Mouse (Mus musculus): ENCODE measurements around the gene Mrgpra6. TPM values are rescaled to one million over a fixed set of nuclear protein-coding genes. Genes with fewer than 3 reads are reported as not detected.

Gene Mrgpra6
- polyA plus RNA-seq, 1 experiment from 2014 or later: not detected

DNA sequence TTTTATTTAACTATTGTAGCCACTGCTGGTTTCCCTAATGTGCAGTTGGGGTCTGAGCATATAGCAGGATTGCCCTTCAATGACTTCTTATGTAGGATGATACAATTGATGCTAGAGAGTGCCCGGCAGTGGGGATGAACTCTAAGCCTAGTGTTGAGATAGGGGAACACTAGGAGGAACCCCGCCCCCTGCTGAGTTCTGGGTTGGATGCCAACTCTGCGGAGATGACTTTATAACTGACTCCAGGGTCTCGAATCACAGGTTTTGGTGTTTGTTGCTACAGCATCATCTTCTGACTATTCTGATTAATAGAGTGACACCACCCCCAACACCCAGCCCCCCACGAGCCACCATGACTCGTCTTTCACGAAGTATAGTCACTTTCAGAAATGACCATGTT lies 56.4 kb downstream of the Mrgpra6 start:
- no peak overlapping the region for H3K27ac ChIP-seq
- no peak overlapping the region for H3K9ac ChIP-seq
- H3K27me3 ChIP-seq: 0 out of 2 replicates have a peak, but pooled peaks cover 14% of the 10 kb centered on the region
- no peaks in the 10 kb centered on the region for H3K9me3 ChIP-seq (replicated peaks)
- WGBS: 89% methylated on average over 7 of the region's 7 CpGs
- H3K36me3 ChIP-seq: no peaks in the 10 kb centered on the region
- H3K4me2 ChIP-seq: no peak overlapping the region
- no peaks in the 10 kb centered on the region for H3K4me1 ChIP-seq
- H3K4me3 ChIP-seq (replicated peaks): no peak overlapping the region
- no peak for ATAC-seq (replicated peaks; ENCODE audit: low FRiP score)

GRCm38 (mm10) chr7:47146034-47146812 lies 58.5 kb downstream of the Mrgpra6 start:
- 0 out of 2 replicates have a peak, but pooled peaks cover 3% of the 10 kb centered on the region for H3K27me3 ChIP-seq
- H3K36me3 ChIP-seq: no peaks in the 10 kb centered on the region
- no peak overlapping the region for H3K4me3 ChIP-seq (replicated peaks)
- WGBS: 56% methylated on average over 12 of the region's 12 CpGs
- ATAC-seq (replicated peaks; ENCODE audit: low FRiP score): no peak
- H3K4me2 ChIP-seq: no peak overlapping the region
- no peaks in the 10 kb centered on the region for H3K4me1 ChIP-seq
- H3K9ac ChIP-seq: no peak overlapping the region
- no peak overlapping the region for H3K27ac ChIP-seq
- H3K9me3 ChIP-seq (replicated peaks): no peaks in the 10 kb centered on the region

DNA sequence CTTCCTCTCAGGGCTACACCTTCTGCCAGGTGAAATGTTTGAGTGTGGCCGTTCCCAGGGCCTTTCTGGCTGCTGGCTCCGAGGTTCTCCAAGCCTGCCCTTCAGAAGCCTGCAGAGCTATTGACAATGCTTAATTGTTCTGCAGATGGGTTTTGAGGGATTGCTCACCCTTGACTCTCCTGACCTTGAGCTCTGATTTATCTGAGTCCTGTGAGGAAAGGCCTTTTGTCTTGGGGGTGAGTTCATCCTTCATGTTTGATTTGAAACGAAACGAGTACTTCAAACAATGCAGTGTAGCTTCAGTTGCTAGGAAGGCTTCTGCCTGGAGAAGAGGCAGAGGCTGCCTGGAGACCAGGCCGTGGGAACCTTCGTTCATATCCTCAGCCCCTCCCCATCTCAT lies 60.4 kb downstream of the Mrgpra6 start:
- Histone ChIP-seq H3K4me1 (no peaks in the 10 kb centered on the region), H3K4me2 (no peak overlapping the region), H3K27me3 (no peaks in the 10 kb centered on the region), H3K9ac (no peak overlapping the region), H3K36me3 (no peaks in the 10 kb centered on the region), H3K9me3 (replicated peaks) (no peaks in the 10 kb centered on the region), H3K4me3 (replicated peaks) (no peak overlapping the region), H3K27ac (no peak overlapping the region)
- 42% methylated on average over 6 of the region's 6 CpGs for WGBS
- no peak for ATAC-seq (replicated peaks; ENCODE audit: low FRiP score)

DNA sequence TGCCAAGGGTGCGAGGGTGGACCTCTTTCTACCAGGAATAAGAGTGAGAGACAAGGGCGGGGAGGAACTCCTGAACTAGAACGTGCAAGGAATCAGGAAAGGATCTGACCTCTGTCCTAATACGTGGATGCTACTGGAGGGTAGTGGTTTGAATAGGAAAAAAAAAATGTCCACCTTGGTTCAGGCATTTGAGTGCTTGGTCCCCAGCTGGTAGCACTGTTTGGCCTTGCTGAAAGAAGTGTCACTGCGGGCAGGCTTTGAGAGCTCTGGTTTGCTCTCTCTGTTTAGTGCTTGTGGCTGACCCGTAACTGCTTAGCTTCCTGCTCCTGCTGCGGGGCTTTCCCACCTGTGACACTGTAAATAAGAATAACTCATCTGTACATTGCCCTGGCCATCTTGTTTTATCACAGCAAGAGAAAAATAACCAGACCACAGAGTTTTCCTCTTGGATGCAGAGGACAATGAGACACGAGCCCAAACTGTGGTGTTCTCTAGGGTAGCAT lies 64.8 kb downstream of the Mrgpra6 start:
- H3K4me1 ChIP-seq: no peaks in the 10 kb centered on the region
- no peak for ATAC-seq (replicated peaks; ENCODE audit: low FRiP score)
- H3K4me3 ChIP-seq (replicated peaks): no peak overlapping the region
- H3K9ac ChIP-seq: no peak overlapping the region
- H3K36me3 ChIP-seq: no peaks in the 10 kb centered on the region
- H3K27me3 ChIP-seq: peaks cover 9% of the 10 kb centered on the region
- 76% methylated on average over 8 of the region's 8 CpGs for WGBS
- no peak overlapping the region for H3K27ac ChIP-seq
- H3K9me3 ChIP-seq (replicated peaks): no peaks in the 10 kb centered on the region
- no peak overlapping the region for H3K4me2 ChIP-seq

Other genes with a start within 250 kb of the Mrgpra6 start
- gene Uevld, start 246.4 kb downstream of the Mrgpra6 start, polyA plus RNA-seq (2015; fragmentation: Nextera tagmentation; extraction: Ambion mirVana): 11.7 and 12.4 TPM in 2 replicates
- not detected in 2 replicates for gene Gm9999, start 221.3 kb downstream of the Mrgpra6 start, polyA plus RNA-seq (2015; fragmentation: Nextera tagmentation; extraction: Ambion mirVana)
- 18.8 and 19.4 TPM in 2 replicates for gene Spty2d1, start 196.5 kb downstream of the Mrgpra6 start, polyA plus RNA-seq (2015; fragmentation: Nextera tagmentation; extraction: Ambion mirVana)
- gene Tmem86a, start 154.3 kb downstream of the Mrgpra6 start, polyA plus RNA-seq (2015; fragmentation: Nextera tagmentation; extraction: Ambion mirVana): 28.1 and 30.2 TPM in 2 replicates
- 0.66 and 0.92 TPM in 2 replicates for gene Ptpn5, start 71.2 kb downstream of the Mrgpra6 start, polyA plus RNA-seq (2015; fragmentation: Nextera tagmentation; extraction: Ambion mirVana)
- gene Mrgpra9, start 47.9 kb upstream of the Mrgpra6 start, polyA plus RNA-seq (2015; fragmentation: Nextera tagmentation; extraction: Ambion mirVana): not detected in 2 replicates
- not detected in 2 replicates for gene Mrgpra1, start 149.3 kb upstream of the Mrgpra6 start, polyA plus RNA-seq (2015; fragmentation: Nextera tagmentation; extraction: Ambion mirVana)
- gene Mrgpra2a, start 247.2 kb upstream of the Mrgpra6 start, polyA plus RNA-seq (2015; fragmentation: Nextera tagmentation; extraction: Ambion mirVana): not detected in 2 replicates

All from kidney, embryonic 15.5 days (tissue).